Mouse (Mus musculus) embryonic fibroblast, embryonic 13.5 days (primary cell): ENCODE results near the gene Nvl.

ENCODE experiments used
- CTCF ChIP-seq: IDR thresholded peaks from 2 replicates; pipeline ENCODE4 v1.5.1; 2011; ENCODE audit warnings: mild to moderate bottlenecking, control low read depth, low read length, moderate library complexity, borderline replicate concordance; ENCODE audit not compliant: insufficient read depth
- POLR2A ChIP-seq: IDR thresholded peaks from 2 replicates; pipeline ENCODE4 v1.6.1; 2011; ENCODE audit warnings: low read depth, mild to moderate bottlenecking, control low read depth, low read length, moderate library complexity

- TF ChIP-seq CTCF, result no peak
- no peak for TF ChIP-seq POLR2A
These were observed 4.5 kb upstream of the Nvl start for GRCm38 (mm10) chr1:181148540-181148939.
